Mouse (Mus musculus) CH12.LX (cell line): ENCODE measurements around the gene Arhgef25.

Experiments
- EP300 ChIP-seq: IDR thresholded peaks from 2 replicates; pipeline ENCODE4 v1.6.1; 2011; ENCODE audit warnings: low read length, improper control_type of control experiment
- MEF2A ChIP-seq: IDR thresholded peaks from 2 replicates; pipeline ENCODE4 v1.6.1; 2014; ENCODE audit warnings: low read depth, mild to moderate bottlenecking, inconsistent platforms, low read length, improper control_type of control experiment, borderline replicate concordance
- NRF1 ChIP-seq: IDR thresholded peaks from 2 replicates; pipeline ENCODE4 v1.6.1; 2014; ENCODE audit warnings: low read depth, mild to moderate bottlenecking, inconsistent platforms, low read length, improper control_type of control experiment, moderate library complexity
- PAX5 ChIP-seq: IDR thresholded peaks from 2 replicates; pipeline ENCODE4 v1.6.1; 2012; ENCODE audit warnings: low read length, inconsistent platforms, mixed read lengths
- USF2 ChIP-seq: conservative IDR thresholded peaks from 2 replicates; pipeline ENCODE4 v1.6.1; 2011; ENCODE audit warnings: low read depth, low read length, improper control_type of control experiment
- ZNF384 ChIP-seq: IDR thresholded peaks from 2 replicates; pipeline ENCODE4 v1.6.1; 2012; ENCODE audit warnings: low read depth, low read length, improper control_type of control experiment, inconsistent platforms

- TF ChIP-seq MEF2A (no peak), USF2 (no peak), ZNF384 (no peak), NRF1 (no peak), EP300 (no peak), PAX5 (no peak)
Measured at GRCm38 (mm10) chr10:127170002-127170401, 19.9 kb downstream of the Arhgef25 start.
